Mouse (Mus musculus) kidney, adult 2 months (tissue): ENCODE measurements around the gene Lrrc4b. TPM values are rescaled to one million over a fixed set of nuclear protein-coding genes. Genes with fewer than 3 reads are reported as not detected.

Experiments used
- DNase-seq: peaks from one replicate; pipeline ENCODE4 v3.0.0; 2021
- H3K27ac ChIP-seq: fragments of 200-500 bp; 2 replicates; pipeline ENCODE4 v1.5.1; 2012; ENCODE audit warnings: low read depth, low read length, control low read depth, inconsistent platforms; ENCODE audit not compliant: insufficient read depth
- H3K27me3 ChIP-seq: fragments of 200-500 bp; replicated peaks from 2 replicates; pipeline ENCODE4 v1.6.1; 2012; ENCODE audit warnings: mild to moderate bottlenecking, moderate library complexity, low read length, inconsistent platforms; ENCODE audit not compliant: control insufficient read depth, insufficient read depth
- H3K36me3 ChIP-seq: fragments of 200-500 bp; 2 replicates; pipeline ENCODE4 v1.6.1; 2012; ENCODE audit warnings: mild to moderate bottlenecking, moderate library complexity, low read length, inconsistent platforms; ENCODE audit not compliant: control insufficient read depth, insufficient read depth
- H3K4me1 ChIP-seq: fragments of 200-500 bp; 2 replicates; pipeline ENCODE4 v1.6.1; 2011; ENCODE audit warnings: low read length; ENCODE audit not compliant: control insufficient read depth, insufficient read depth
- H3K4me3 ChIP-seq: fragments of 200-500 bp; 2 replicates; pipeline ENCODE4 v1.5.1; 2011; ENCODE audit warnings: mild to moderate bottlenecking, low read depth, low read length, control low read depth; ENCODE audit not compliant: insufficient read depth
- CTCF ChIP-seq: fragments of 200-500 bp; conservative IDR thresholded peaks from 2 replicates; pipeline ENCODE4 v1.5.1; 2011; ENCODE audit warnings: low read depth, mild to moderate bottlenecking, control low read depth, low read length, moderate library complexity, mixed read lengths; ENCODE audit not compliant: insufficient read depth, insufficient read length
- POLR2A ChIP-seq: fragments of 200-500 bp; IDR thresholded peaks from one replicate; pipeline ENCODE4 v1.6.1; 2011; ENCODE audit warnings: low read depth, low read length, control low read depth
- WGBS: fragments of 180-500 bp; shearing (Covaris S2); methylation state at CpG from one replicate; pipeline ENCODE4 v1.1.7; 2018; 5-methylcytosine and 5-hydroxymethylcytosine counted together
- polyA plus RNA-seq: library from polyadenylated mRNA; depleted of rRNA; stranded (reverse); fragments of >200 nt; gene quantifications from 2 replicates; pipeline ENCODE4 v1.2.3, GENCODE M21; 2012

The Lrrc4b gene
- polyA plus RNA-seq, 1 experiment, result 0.52 TPM

GRCm38 (mm10) chr7:44427666-44428065, 1.2 kb upstream of the Lrrc4b start:
- DNase-seq, result no peak
- Histone ChIP-seq H3K27ac (no peak overlapping the region), H3K4me3 (no peak overlapping the region), H3K36me3 (no peaks in the 10 kb centered on the region), H3K27me3 (peaks cover 2% of the 10 kb centered on the region; the same call in 1 of the 2 replicates), H3K4me1 (no peaks in the 10 kb centered on the region)
- TF ChIP-seq POLR2A, result no peak
- TF ChIP-seq CTCF, result no peak
- WGBS, result 15% methylated on average over 8 of the region's 8 CpGs

DNA sequence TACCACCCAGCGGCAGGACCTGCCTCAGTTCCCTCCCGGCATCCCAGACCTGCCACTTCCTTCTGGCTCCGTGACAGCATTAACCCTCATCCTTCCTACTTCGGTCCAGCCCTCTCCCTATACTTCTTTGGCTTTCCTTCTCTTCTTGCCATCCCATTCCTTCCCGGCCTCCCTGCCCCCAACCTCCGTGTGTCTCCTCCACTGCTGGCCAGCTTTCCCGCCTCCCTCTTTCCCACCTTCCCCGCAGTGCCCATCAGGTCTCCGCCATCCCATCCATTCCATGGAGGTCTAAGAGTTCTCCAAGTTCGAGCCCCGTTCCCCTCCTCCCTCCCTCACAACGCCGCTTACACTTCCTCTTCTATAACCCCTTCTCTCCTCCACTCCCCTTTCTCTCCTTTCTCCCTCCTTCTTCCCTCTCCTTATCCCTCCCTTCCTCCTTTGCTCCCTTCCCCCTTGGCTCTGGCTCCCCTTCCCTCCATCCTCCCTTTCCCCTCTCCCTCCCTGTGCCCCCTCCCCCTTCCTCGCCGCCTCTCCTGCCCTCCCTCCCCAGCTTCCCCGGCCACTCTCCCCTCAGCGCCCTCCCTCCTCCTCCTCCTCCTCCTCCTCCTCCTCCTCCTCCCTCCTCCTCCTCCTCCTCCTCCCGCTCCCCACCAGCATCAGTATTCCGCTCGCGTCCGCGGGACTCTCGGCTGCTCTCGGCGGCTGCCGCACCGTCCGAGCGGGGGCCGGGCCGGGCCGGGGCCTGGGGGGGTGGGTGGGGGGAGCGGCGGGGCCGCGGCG, 457 bp upstream of the Lrrc4b start:
- Histone ChIP-seq H3K27me3 (peaks cover 2% of the 10 kb centered on the region; the same call in 1 of the 2 replicates), H3K4me3 (no peak overlapping the region)

GRCm38 (mm10) chr7:44429534-44430488, 993 bp downstream of the Lrrc4b start:
- Histone ChIP-seq H3K27me3 (peaks cover 2% of the 10 kb centered on the region; the same call in 1 of the 2 replicates), H3K4me1 (no peaks in the 10 kb centered on the region), H3K4me3 (no peak overlapping the region), H3K36me3 (no peaks in the 10 kb centered on the region), H3K27ac (no peak overlapping the region)
- 9% methylated on average over 32 of the region's 32 CpGs for WGBS
- no peak for DNase-seq
- TF ChIP-seq CTCF, result no peak
- TF ChIP-seq POLR2A, result no peak

More for the DNA sequence above, 457 bp upstream of the Lrrc4b start:
- H3K4me1 ChIP-seq, result no peaks in the 10 kb centered on the region
- 4% methylated on average over 16 of the region's 38 CpGs for WGBS
- no peak for DNase-seq
- no peaks in the 10 kb centered on the region for H3K36me3 ChIP-seq
- TF ChIP-seq POLR2A (no peak), CTCF (no peak)
- no peak overlapping the region for H3K27ac ChIP-seq

DNA sequence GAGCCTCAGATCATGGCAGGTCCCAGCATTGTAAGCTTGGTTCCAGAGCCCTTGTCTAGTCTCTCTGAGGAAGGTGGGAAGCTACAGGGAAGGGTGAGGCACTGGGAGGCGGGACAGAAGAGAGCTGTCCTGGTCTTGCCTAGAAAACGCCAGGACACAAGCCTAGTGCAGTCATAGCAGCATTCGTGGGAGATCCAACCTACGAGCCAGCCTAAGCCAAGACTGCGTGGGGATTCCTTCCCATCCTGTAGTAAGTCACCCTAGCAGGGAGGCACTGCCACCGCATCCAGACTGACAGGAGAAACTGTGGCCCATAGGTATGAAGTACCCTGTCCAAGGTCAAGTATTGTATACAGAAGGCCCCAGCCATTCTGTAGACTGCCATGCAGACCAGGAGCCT, 3.7 kb downstream of the Lrrc4b start:
- Histone ChIP-seq H3K36me3 (no peaks in the 10 kb centered on the region), H3K4me3 (no peak overlapping the region), H3K27ac (no peak overlapping the region), H3K4me1 (no peaks in the 10 kb centered on the region), H3K27me3 (peaks cover 2% of the 10 kb centered on the region; the same call in 1 of the 2 replicates)
- TF ChIP-seq CTCF (no peak), POLR2A (no peak)
- no peak for DNase-seq
- WGBS, result 68% methylated on average over 6 of the region's 6 CpGs

DNA sequence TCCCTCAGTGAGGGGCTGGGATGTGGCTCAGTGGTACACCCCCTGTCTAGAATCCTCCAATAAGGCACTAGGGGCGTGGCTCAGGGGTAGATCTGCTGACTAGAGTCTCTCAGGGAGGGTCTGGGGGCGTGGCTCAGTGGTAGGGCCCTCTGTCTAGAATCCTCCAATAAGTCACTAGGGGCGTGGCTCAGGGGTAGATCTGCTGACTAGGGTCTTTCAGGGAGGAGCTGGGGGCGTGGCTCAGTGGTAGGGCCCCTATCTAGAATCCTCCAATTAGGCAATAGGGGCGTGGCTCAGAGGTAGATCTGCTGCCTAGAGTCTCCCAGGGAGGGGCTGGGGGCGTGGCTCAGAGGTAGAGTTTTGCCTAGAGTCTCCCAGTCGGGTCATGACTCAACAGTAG, 4.6 kb downstream of the Lrrc4b start:
- no peak overlapping the region for H3K4me3 ChIP-seq
- H3K36me3 ChIP-seq, result no peaks in the 10 kb centered on the region
- peaks cover 2% of the 10 kb centered on the region; the same call in 1 of the 2 replicates for H3K27me3 ChIP-seq
- 6% methylated on average over 7 of the region's 7 CpGs for WGBS
- no peak for DNase-seq
- no peak overlapping the region for H3K27ac ChIP-seq
- TF ChIP-seq CTCF (no peak), POLR2A (no peak)
- no peaks in the 10 kb centered on the region for H3K4me1 ChIP-seq

GRCm38 (mm10) chr7:44434089-44434488, 5.3 kb downstream of the Lrrc4b start:
- Histone ChIP-seq H3K27me3 (peaks cover under 1% of the 10 kb centered on the region; the same call in 1 of the 2 replicates), H3K36me3 (no peaks in the 10 kb centered on the region), H3K4me1 (no peaks in the 10 kb centered on the region), H3K4me3 (no peak overlapping the region), H3K27ac (no peak overlapping the region)
- TF ChIP-seq POLR2A, result no peak
- no peak for TF ChIP-seq CTCF
- DNase-seq, result no peak
- WGBS, result 40% methylated on average over 9 of the region's 9 CpGs
